Mouse (Mus musculus): ENCODE measurements around the gene Mylk3. TPM values are rescaled to one million over a fixed set of nuclear protein-coding genes. Genes with fewer than 3 reads are reported as not detected.

The Mylk3 gene
- polyA plus RNA-seq, 1 experiment from 2014 or later: 1.7 TPM

DNA sequence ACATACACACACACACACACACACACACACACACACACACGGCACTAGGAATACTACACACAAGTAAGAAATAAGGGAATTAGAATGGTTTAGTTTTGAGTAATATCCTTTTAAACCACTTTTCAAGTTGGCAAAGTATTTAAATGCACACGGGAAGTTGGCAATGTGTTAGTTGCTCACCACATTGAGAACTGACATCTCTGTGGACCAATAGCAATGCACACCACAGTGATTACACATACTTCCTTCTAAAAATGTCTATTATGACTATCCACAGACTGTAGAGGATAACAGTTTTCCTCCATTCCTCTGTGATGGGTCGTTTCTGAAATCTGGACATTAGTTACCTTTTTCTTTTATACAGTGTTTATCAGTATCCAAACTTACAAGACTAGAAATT, 63.1 kb downstream of the Mylk3 start:
- Histone ChIP-seq H3K9ac (ENCODE audit: low read length) (no peak overlapping the region), H3K36me3 (ENCODE audit: control insufficient read depth, insufficient read depth, low read length) (no peaks in the 10 kb centered on the region), H3K4me3 (ENCODE audit: low read depth, low read length) (no peak overlapping the region)

DNA sequence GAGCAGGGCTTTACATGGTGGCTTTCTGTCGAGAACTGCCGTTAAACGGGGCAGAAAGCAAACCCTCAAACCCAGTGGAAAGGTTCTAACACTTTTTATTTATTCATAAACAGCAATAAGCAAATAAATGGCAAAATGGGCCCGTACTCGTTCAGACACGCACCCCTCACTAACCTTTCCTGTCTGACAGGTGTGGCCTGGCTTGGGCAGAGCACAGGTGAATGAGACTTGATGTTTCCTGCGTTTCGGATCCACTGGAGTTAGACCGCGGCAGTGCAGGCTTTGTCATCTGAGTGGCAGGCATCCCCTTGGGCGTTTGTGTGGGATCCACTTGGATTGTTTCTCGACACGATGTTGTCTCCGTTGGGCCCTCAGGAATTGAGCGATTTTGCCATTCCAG, 64.2 kb downstream of the Mylk3 start:
- Histone ChIP-seq H3K36me3 (ENCODE audit: control insufficient read depth, insufficient read depth, low read length) (no peaks in the 10 kb centered on the region), H3K9ac (ENCODE audit: low read length) (no peak overlapping the region), H3K4me1 (ENCODE audit: control insufficient read depth, insufficient read depth, low read length) (no peaks in the 10 kb centered on the region), H3K4me3 (ENCODE audit: low read depth, low read length) (no peak overlapping the region), H3K27me3 (ENCODE audit: control insufficient read depth, insufficient read depth, low read length) (no peaks in the 10 kb centered on the region), H3K4me2 (ENCODE audit: low read depth, severe bottlenecking) (no peak overlapping the region), H3K9me3 (ENCODE audit: control insufficient read depth, low read length) (no peaks in the 10 kb centered on the region; the same call in 1 of the 2 replicates), H3K27ac (replicated peaks; ENCODE audit: low read depth, low read length) (no peak overlapping the region)
- 82% methylated on average over 15 of the region's 15 CpGs for WGBS
- no peak for DNase-seq (ENCODE audit: low spot score)
- ATAC-seq (ENCODE audit: insufficient number of reproducible peaks, low FRiP score, low TSS enrichment, low read depth): no peak

More for the DNA sequence above, 63.1 kb downstream of the Mylk3 start:
- H3K27me3 ChIP-seq (ENCODE audit: control insufficient read depth, insufficient read depth, low read length): no peaks in the 10 kb centered on the region
- WGBS: 85% methylated on average over 3 of the region's 3 CpGs
- H3K4me2 ChIP-seq (ENCODE audit: low read depth, severe bottlenecking): no peak overlapping the region
- H3K9me3 ChIP-seq (ENCODE audit: control insufficient read depth, low read length): no peaks in the 10 kb centered on the region; the same call in 1 of the 2 replicates
- DNase-seq (ENCODE audit: low spot score): no peak
- no peak for ATAC-seq (ENCODE audit: insufficient number of reproducible peaks, low FRiP score, low TSS enrichment, low read depth)
- no peak overlapping the region for H3K27ac ChIP-seq (replicated peaks; ENCODE audit: low read depth, low read length)
- H3K4me1 ChIP-seq (ENCODE audit: control insufficient read depth, insufficient read depth, low read length): no peaks in the 10 kb centered on the region

DNA sequence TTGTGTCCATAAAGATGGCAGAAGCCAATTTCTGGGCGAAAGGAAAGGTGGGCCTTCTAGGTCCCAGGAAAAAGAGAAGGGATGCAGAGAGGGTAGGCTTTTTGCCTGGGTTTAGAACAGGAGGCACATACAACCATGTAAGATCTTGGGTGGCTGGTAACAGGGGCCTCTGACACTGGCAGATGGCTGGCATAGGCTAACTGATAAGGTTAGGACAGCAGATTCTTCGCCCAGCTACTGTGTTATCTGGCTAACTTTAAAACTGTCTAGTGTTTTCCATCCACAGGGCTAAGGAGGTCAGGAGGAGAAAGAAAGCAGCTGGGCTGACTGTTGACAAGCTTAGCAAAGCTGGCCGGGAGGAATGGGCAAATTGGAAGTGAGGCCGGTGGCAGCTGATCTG, 67.6 kb downstream of the Mylk3 start:
- WGBS: 86% methylated on average over 4 of the region's 4 CpGs
- H3K4me3 ChIP-seq (ENCODE audit: low read depth, low read length): no peak overlapping the region
- H3K36me3 ChIP-seq (ENCODE audit: control insufficient read depth, insufficient read depth, low read length): no peaks in the 10 kb centered on the region
- ATAC-seq (ENCODE audit: insufficient number of reproducible peaks, low FRiP score, low TSS enrichment, low read depth) (no peak), DNase-seq (ENCODE audit: low spot score) (no peak)
- H3K9ac ChIP-seq (ENCODE audit: low read length): no peak overlapping the region
- H3K4me2 ChIP-seq (ENCODE audit: low read depth, severe bottlenecking): no peak overlapping the region
- H3K9me3 ChIP-seq (ENCODE audit: control insufficient read depth, low read length): no peaks in the 10 kb centered on the region; the same call in 1 of the 2 replicates
- H3K4me1 ChIP-seq (ENCODE audit: control insufficient read depth, insufficient read depth, low read length): no peaks in the 10 kb centered on the region
- no peak overlapping the region for H3K27ac ChIP-seq (replicated peaks; ENCODE audit: low read depth, low read length)
- H3K27me3 ChIP-seq (ENCODE audit: control insufficient read depth, insufficient read depth, low read length): no peaks in the 10 kb centered on the region

DNA sequence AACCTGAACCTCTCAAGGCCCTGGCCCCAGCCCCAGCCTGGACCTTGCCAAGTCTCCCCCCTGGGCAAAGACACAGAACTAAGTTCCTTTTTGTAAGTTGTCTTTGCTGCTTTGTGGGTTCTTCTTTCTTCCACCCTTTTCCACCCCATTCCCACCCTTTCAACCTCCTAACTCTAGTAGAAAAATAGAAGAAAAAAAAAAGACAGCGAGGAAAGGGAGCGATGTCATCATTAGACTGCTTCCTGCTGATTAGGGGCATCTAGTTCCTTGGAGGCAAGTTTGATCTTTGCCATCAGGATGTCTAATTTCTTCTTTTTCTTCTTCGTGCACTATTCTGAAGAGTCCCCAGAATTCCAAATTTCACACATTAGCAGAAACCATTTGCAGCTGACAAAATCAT, 73.1 kb downstream of the Mylk3 start:
- DNase-seq (ENCODE audit: low spot score) (no peak), ATAC-seq (ENCODE audit: insufficient number of reproducible peaks, low FRiP score, low TSS enrichment, low read depth) (no peak)
- H3K27ac ChIP-seq (replicated peaks; ENCODE audit: low read depth, low read length): no peak overlapping the region
- no peaks in the 10 kb centered on the region for H3K27me3 ChIP-seq (ENCODE audit: control insufficient read depth, insufficient read depth, low read length)
- no peaks in the 10 kb centered on the region for H3K4me1 ChIP-seq (ENCODE audit: control insufficient read depth, insufficient read depth, low read length)
- no peak overlapping the region for H3K9ac ChIP-seq (ENCODE audit: low read length)
- H3K36me3 ChIP-seq (ENCODE audit: control insufficient read depth, insufficient read depth, low read length): no peaks in the 10 kb centered on the region
- no peak overlapping the region for H3K4me2 ChIP-seq (ENCODE audit: low read depth, severe bottlenecking)
- no peak overlapping the region for H3K4me3 ChIP-seq (ENCODE audit: low read depth, low read length)
- WGBS: 89% methylated on average over 3 of the region's 3 CpGs
- no peaks in the 10 kb centered on the region for H3K9me3 ChIP-seq (ENCODE audit: control insufficient read depth, low read length)

DNA sequence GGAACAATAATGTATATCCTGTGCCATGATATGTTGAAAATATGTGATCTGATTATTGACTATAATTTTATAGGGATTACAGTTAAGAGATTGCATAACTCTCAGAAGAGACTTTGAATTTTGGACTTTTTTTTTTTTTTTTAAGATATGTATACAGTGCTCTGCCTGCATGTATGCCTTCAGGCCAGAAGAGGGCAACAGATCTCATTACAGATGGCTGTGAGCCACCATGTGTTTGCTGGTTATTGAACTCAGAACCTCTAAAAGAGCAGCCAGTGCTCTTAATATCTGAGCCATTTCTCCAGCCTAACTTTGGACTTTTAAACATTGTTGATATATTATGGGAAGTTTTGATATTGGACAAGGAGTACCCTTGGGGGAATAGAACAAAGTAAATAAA, 74.4 kb downstream of the Mylk3 start:
- H3K4me3 ChIP-seq (ENCODE audit: low read depth, low read length): no peak overlapping the region
- no peaks in the 10 kb centered on the region for H3K9me3 ChIP-seq (ENCODE audit: control insufficient read depth, low read length)
- ATAC-seq (ENCODE audit: insufficient number of reproducible peaks, low FRiP score, low TSS enrichment, low read depth) (no peak), DNase-seq (ENCODE audit: low spot score) (no peak)
- H3K4me1 ChIP-seq (ENCODE audit: control insufficient read depth, insufficient read depth, low read length): no peaks in the 10 kb centered on the region
- H3K4me2 ChIP-seq (ENCODE audit: low read depth, severe bottlenecking): no peak overlapping the region
- no peaks in the 10 kb centered on the region for H3K27me3 ChIP-seq (ENCODE audit: control insufficient read depth, insufficient read depth, low read length)
- no peaks in the 10 kb centered on the region for H3K36me3 ChIP-seq (ENCODE audit: control insufficient read depth, insufficient read depth, low read length)
- H3K27ac ChIP-seq (replicated peaks; ENCODE audit: low read depth, low read length): no peak overlapping the region
- no peak overlapping the region for H3K9ac ChIP-seq (ENCODE audit: low read length)

DNA sequence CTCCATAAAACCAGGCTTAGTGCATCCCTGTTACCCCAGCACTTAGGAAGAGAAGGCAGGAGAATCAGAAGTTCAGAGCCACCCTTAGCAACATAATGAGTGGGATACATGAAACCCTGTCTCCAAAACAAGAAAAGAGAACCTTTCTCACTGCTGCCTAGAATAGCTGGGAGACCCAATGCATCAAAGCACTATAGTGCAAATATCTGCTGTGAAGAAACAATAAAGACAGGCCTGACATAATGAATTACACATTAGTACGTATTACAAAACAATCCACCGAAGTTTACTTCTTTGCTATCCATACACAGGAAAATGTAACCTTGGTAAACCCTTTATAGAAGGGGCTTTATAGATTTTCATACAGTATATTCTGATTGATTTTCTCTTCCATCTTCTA, 77.6 kb downstream of the Mylk3 start:
- H3K4me3 ChIP-seq (ENCODE audit: low read depth, low read length): no peak overlapping the region
- H3K36me3 ChIP-seq (ENCODE audit: control insufficient read depth, insufficient read depth, low read length): peaks cover 7% of the 10 kb centered on the region; the same call in 1 of the 2 replicates
- ATAC-seq (ENCODE audit: insufficient number of reproducible peaks, low FRiP score, low TSS enrichment, low read depth): no peak
- H3K4me1 ChIP-seq (ENCODE audit: control insufficient read depth, insufficient read depth, low read length): no peaks in the 10 kb centered on the region
- no peak overlapping the region for H3K27ac ChIP-seq (replicated peaks; ENCODE audit: low read depth, low read length)
- H3K4me2 ChIP-seq (ENCODE audit: low read depth, severe bottlenecking): no peak overlapping the region
- no peaks in the 10 kb centered on the region for H3K27me3 ChIP-seq (ENCODE audit: control insufficient read depth, insufficient read depth, low read length)
- DNase-seq (ENCODE audit: low spot score): no peak
- no peak overlapping the region for H3K9ac ChIP-seq (ENCODE audit: low read length)
- H3K9me3 ChIP-seq (ENCODE audit: control insufficient read depth, low read length): no peaks in the 10 kb centered on the region
- 92% methylated on average over 2 of the region's 2 CpGs for WGBS

- DNase-seq (ENCODE audit: low spot score) (no peak), ATAC-seq (ENCODE audit: insufficient number of reproducible peaks, low FRiP score, low TSS enrichment, low read depth) (no peak)
- H3K4me1 ChIP-seq (ENCODE audit: control insufficient read depth, insufficient read depth, low read length): peaks cover 6% of the 10 kb centered on the region
- no peak overlapping the region for H3K4me2 ChIP-seq (ENCODE audit: low read depth, severe bottlenecking)
- H3K27me3 ChIP-seq (ENCODE audit: control insufficient read depth, insufficient read depth, low read length): no peaks in the 10 kb centered on the region
- H3K4me3 ChIP-seq (ENCODE audit: low read depth, low read length): no peak overlapping the region
- WGBS: 85% methylated on average over 5 of the region's 5 CpGs
- H3K9ac ChIP-seq (ENCODE audit: low read length): no peak overlapping the region
- H3K36me3 ChIP-seq (ENCODE audit: control insufficient read depth, insufficient read depth, low read length): peaks cover 7% of the 10 kb centered on the region; the same call in 1 of the 2 replicates
- H3K27ac ChIP-seq (replicated peaks; ENCODE audit: low read depth, low read length): no peak overlapping the region
- no peaks in the 10 kb centered on the region for H3K9me3 ChIP-seq (ENCODE audit: control insufficient read depth, low read length)
Observed at GRCm38 (mm10) chr8:85303531-85303930, 82.6 kb downstream of the Mylk3 start.

- Histone ChIP-seq H3K4me3 (ENCODE audit: low read depth, low read length) (no peak overlapping the region), H3K9ac (ENCODE audit: low read length) (no peak overlapping the region), H3K27ac (replicated peaks; ENCODE audit: low read depth, low read length) (no peak overlapping the region), H3K36me3 (ENCODE audit: control insufficient read depth, insufficient read depth, low read length) (peaks cover 7% of the 10 kb centered on the region; the same call in 1 of the 2 replicates), H3K4me1 (ENCODE audit: control insufficient read depth, insufficient read depth, low read length) (peaks cover 6% of the 10 kb centered on the region), H3K9me3 (ENCODE audit: control insufficient read depth, low read length) (no peaks in the 10 kb centered on the region), H3K27me3 (ENCODE audit: control insufficient read depth, insufficient read depth, low read length) (no peaks in the 10 kb centered on the region), H3K4me2 (ENCODE audit: low read depth, severe bottlenecking) (no peak overlapping the region)
- DNase-seq (ENCODE audit: low spot score): no peak
- ATAC-seq (ENCODE audit: insufficient number of reproducible peaks, low FRiP score, low TSS enrichment, low read depth): no peak
- WGBS: 91% methylated on average over 3 of the region's 3 CpGs
Observed at GRCm38 (mm10) chr8:85302931-85303330, 83.2 kb downstream of the Mylk3 start.

DNA sequence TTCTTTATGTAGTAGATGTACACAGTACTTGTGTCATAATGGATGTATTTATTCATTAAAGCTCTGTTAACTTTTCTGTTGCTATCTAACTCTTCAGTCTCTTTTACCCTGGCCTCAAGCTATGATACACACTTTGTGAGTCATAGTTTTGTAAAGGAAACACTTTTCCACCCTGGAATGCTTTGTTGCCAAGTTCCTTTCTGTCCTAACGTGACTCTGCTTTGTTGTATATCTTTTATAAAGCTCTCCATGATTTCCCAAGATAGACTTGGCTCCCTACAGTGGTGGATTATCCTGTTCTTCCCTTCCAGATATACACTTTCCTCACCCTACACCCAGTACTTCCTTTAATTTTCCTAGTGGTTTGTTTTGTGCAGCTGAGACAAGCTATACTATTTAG, 84.2 kb downstream of the Mylk3 start:
- Histone ChIP-seq H3K9ac (ENCODE audit: low read length) (no peak overlapping the region), H3K4me3 (ENCODE audit: low read depth, low read length) (no peak overlapping the region), H3K27ac (replicated peaks; ENCODE audit: low read depth, low read length) (no peak overlapping the region), H3K36me3 (ENCODE audit: control insufficient read depth, insufficient read depth, low read length) (peaks cover 7% of the 10 kb centered on the region; the same call in 1 of the 2 replicates), H3K4me1 (ENCODE audit: control insufficient read depth, insufficient read depth, low read length) (peaks cover 8% of the 10 kb centered on the region), H3K4me2 (ENCODE audit: low read depth, severe bottlenecking) (no peak overlapping the region), H3K9me3 (ENCODE audit: control insufficient read depth, low read length) (no peaks in the 10 kb centered on the region), H3K27me3 (ENCODE audit: control insufficient read depth, insufficient read depth, low read length) (no peaks in the 10 kb centered on the region)
- ATAC-seq (ENCODE audit: insufficient number of reproducible peaks, low FRiP score, low TSS enrichment, low read depth): no peak
- WGBS: 77% methylated on average over 1 of the region's 1 CpGs
- DNase-seq (ENCODE audit: low spot score): no peak
